Mouse (Mus musculus): ENCODE measurements around the gene Pfkfb3. TPM values are rescaled to one million over a fixed set of nuclear protein-coding genes. Genes with fewer than 3 reads are reported as not detected.
"Not testable (repeated sequence)": the region's sequence is repeated elsewhere in the genome, so short reads cannot be mapped to it uniquely, and the experiment has no call there.

The Pfkfb3 gene
- polyA plus RNA-seq, 1 experiment from 2014 or later: 16.1 TPM

DNA sequence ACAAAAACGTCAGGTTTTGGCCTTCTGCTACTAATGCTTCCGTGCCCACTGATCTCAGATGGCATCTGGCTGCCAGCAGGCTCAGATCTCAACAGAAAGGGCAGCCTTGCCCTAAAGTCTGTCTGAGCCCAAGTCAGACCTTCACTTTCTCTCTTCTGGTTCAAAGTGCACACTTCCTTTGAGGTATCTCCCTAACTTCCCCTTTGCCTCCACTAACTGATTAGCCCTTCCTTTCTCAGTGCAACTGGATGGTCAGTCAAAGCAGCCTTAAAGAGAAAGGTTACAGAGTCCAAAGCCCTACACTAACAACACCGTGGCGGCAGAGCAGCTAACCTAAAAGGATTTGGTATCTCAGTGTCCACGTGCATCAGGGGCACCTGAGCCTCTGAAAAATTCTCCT lies 9.5 kb downstream of the Pfkfb3 start:
- Histone ChIP-seq H3K4me3 (replicated peaks; ENCODE audit: low read length) (no peak overlapping the region), H3K27ac (ENCODE audit: low read length) (no peak overlapping the region), H3K27me3 (ENCODE audit: control insufficient read depth, insufficient read depth, low read length) (no peaks in the 10 kb centered on the region), H3K9me3 (replicated peaks; ENCODE audit: control insufficient read depth, low read length) (no peaks in the 10 kb centered on the region), H3K4me1 (ENCODE audit: control insufficient read depth, insufficient read depth, low read length) (no peaks in the 10 kb centered on the region), H3K36me3 (ENCODE audit: control insufficient read depth, insufficient read depth, low read length) (no peaks in the 10 kb centered on the region), H3K9ac (ENCODE audit: low read length) (no peak overlapping the region), H3K4me2 (ENCODE audit: low read depth, low read length) (no peak overlapping the region)
- WGBS: 66% methylated on average over 5 of the region's 5 CpGs
- no peak for ATAC-seq (ENCODE audit: insufficient read depth, low FRiP score)

DNA sequence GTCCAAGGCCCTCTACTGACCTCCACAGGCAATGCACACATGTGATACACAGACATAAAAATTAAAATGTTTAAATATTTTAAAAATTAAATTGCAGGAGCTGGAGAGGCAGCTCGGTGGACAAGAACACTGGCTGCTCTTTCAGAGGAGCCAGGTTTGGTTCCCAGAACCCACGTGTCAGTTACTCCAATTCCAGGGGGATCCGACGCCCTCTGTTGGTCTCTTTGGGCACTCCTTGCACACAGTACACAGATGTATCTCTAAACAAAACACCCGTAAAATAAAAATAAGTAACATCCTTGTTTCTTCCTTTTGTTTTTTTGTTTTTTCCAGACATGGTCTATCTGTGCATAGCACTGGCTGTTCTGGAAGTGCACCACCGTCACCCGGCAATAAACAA lies 10.7 kb downstream of the Pfkfb3 start:
- Histone ChIP-seq H3K9me3 (replicated peaks; ENCODE audit: control insufficient read depth, low read length) (no peaks in the 10 kb centered on the region), H3K9ac (ENCODE audit: low read length) (no peak overlapping the region), H3K4me3 (replicated peaks; ENCODE audit: low read length) (no peak overlapping the region), H3K4me2 (ENCODE audit: low read depth, low read length) (no peak overlapping the region), H3K27ac (ENCODE audit: low read length) (no peak overlapping the region), H3K4me1 (ENCODE audit: control insufficient read depth, insufficient read depth, low read length) (no peaks in the 10 kb centered on the region), H3K27me3 (ENCODE audit: control insufficient read depth, insufficient read depth, low read length) (no peaks in the 10 kb centered on the region), H3K36me3 (ENCODE audit: control insufficient read depth, insufficient read depth, low read length) (no peaks in the 10 kb centered on the region)
- WGBS: 72% methylated on average over 7 of the region's 7 CpGs
- ATAC-seq (ENCODE audit: insufficient read depth, low FRiP score): no peak

DNA sequence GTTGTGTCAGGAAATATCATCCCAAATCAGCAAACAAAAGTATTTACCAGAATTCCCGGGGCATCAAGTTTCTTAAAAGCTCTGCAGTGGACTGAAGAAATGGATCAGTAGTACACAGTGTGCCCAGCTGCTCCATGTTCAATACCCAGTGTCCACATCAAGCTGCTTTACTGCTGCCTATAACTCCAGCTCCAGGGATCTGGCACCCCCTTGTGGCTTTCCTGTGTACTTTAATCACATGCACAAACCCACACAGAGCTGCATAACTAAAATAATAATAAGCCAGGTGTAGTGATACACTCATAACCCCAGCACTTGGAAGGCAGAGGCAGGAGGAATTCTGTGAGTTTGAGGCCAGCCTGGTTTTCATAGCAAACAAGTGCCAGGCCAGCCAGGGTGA lies 11.2 kb downstream of the Pfkfb3 start:
- H3K4me3 ChIP-seq (replicated peaks; ENCODE audit: low read length): no peak overlapping the region
- no peaks in the 10 kb centered on the region for H3K9me3 ChIP-seq (replicated peaks; ENCODE audit: control insufficient read depth, low read length)
- WGBS: 72% methylated on average over 1 of the region's 1 CpGs
- no peaks in the 10 kb centered on the region for H3K4me1 ChIP-seq (ENCODE audit: control insufficient read depth, insufficient read depth, low read length)
- H3K27me3 ChIP-seq (ENCODE audit: control insufficient read depth, insufficient read depth, low read length): no peaks in the 10 kb centered on the region
- H3K4me2 ChIP-seq (ENCODE audit: low read depth, low read length): no peak overlapping the region
- no peak overlapping the region for H3K27ac ChIP-seq (ENCODE audit: low read length)
- ATAC-seq (ENCODE audit: insufficient read depth, low FRiP score): no peak; the same call in 1 of the 2 replicates
- no peaks in the 10 kb centered on the region for H3K36me3 ChIP-seq (ENCODE audit: control insufficient read depth, insufficient read depth, low read length)
- no peak overlapping the region for H3K9ac ChIP-seq (ENCODE audit: low read length)

DNA sequence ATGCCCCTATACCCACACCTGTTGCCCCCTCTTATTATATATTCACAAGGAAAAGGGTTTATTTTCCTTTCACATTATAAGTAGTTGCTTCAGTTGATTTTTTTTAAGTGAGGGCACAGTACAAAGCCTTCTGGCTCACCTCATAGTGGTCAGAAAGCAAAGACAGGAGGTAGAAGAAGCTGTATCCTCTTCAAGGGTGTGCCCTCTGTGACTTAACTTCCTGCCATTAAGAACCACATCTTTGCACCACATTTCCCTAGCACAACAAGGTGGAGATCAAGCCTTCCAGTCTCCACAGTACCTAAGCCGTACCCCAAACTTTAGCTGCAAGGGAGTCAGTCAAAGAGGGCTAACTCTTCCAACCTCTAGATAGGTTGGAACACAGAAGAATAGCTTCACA lies 11.8 kb downstream of the Pfkfb3 start:
- no peaks in the 10 kb centered on the region for H3K9me3 ChIP-seq (replicated peaks; ENCODE audit: control insufficient read depth, low read length)
- no peak for ATAC-seq (ENCODE audit: insufficient read depth, low FRiP score)
- WGBS: 88% methylated on average over 1 of the region's 1 CpGs
- no peak overlapping the region for H3K4me3 ChIP-seq (replicated peaks; ENCODE audit: low read length)
- H3K36me3 ChIP-seq (ENCODE audit: control insufficient read depth, insufficient read depth, low read length): no peaks in the 10 kb centered on the region
- H3K9ac ChIP-seq (ENCODE audit: low read length): no peak overlapping the region
- no peak overlapping the region for H3K27ac ChIP-seq (ENCODE audit: low read length)
- H3K4me2 ChIP-seq (ENCODE audit: low read depth, low read length): no peak overlapping the region
- H3K27me3 ChIP-seq (ENCODE audit: control insufficient read depth, insufficient read depth, low read length): no peaks in the 10 kb centered on the region
- no peaks in the 10 kb centered on the region for H3K4me1 ChIP-seq (ENCODE audit: control insufficient read depth, insufficient read depth, low read length)

DNA sequence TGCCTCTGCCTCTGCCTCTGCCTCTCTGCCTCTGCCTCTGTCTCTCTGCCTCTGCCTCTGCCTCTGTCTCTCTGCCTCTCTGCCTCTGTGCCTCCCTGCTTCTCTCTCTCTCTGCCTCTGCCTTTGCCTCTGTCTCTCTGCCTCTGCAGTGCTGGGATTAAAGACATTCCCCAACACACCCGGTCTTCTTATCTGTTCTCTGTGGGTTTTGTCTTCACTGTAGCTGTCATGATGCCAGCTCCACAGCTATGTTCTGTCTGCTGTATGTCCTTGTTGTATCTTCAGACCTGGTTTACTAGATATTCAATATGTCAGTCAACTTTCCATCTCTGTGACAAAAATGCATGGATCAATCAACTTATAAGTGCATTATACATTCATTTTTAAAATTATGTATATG lies 12.3 kb downstream of the Pfkfb3 start:
- H3K9me3 ChIP-seq (replicated peaks; ENCODE audit: control insufficient read depth, low read length); H3K4me2 ChIP-seq (ENCODE audit: low read depth, low read length); H3K36me3 ChIP-seq (ENCODE audit: control insufficient read depth, insufficient read depth, low read length); H3K4me1 ChIP-seq (ENCODE audit: control insufficient read depth, insufficient read depth, low read length); H3K4me3 ChIP-seq (replicated peaks; ENCODE audit: low read length); ATAC-seq (ENCODE audit: insufficient read depth, low FRiP score); H3K9ac ChIP-seq (ENCODE audit: low read length); H3K27me3 ChIP-seq (ENCODE audit: control insufficient read depth, insufficient read depth, low read length); H3K27ac ChIP-seq (ENCODE audit: low read length): not testable (repeated sequence)
- 50% methylated on average over 1 of the region's 1 CpGs for WGBS

DNA sequence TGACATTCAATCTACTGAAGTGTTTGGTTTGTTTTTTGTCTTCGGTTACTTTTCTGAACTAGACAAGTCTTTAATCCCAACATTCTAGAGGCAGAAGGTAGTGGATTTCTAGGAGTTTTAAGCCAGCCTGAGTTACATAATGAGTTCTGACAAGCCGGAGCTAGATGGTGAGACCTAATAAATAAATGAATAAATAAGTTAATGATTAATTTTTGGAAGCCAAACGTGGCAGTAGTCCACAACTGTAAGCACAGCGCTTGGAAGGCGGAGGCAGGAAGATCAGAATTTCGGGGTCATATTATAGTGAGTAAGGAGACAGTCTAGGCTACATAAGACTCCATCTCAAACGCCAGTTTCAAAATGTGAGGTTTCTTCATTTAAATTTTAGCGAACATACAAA lies 17.9 kb downstream of the Pfkfb3 start:
- H3K9ac ChIP-seq (ENCODE audit: low read length): peak overlapping the region; percentile 67; the same call in 1 of the 2 replicates
- no peaks in the 10 kb centered on the region for H3K36me3 ChIP-seq (ENCODE audit: control insufficient read depth, insufficient read depth, low read length)
- no peaks in the 10 kb centered on the region for H3K9me3 ChIP-seq (replicated peaks; ENCODE audit: control insufficient read depth, low read length)
- peak overlapping the region; percentile 55 for H3K4me3 ChIP-seq (replicated peaks; ENCODE audit: low read length)
- peak overlapping the region; percentile 90 for H3K4me2 ChIP-seq (ENCODE audit: low read depth, low read length)
- H3K27ac ChIP-seq (ENCODE audit: low read length): no peak overlapping the region
- 64% methylated on average over 8 of the region's 8 CpGs for WGBS
- no peaks in the 10 kb centered on the region for H3K27me3 ChIP-seq (ENCODE audit: control insufficient read depth, insufficient read depth, low read length)
- ATAC-seq (ENCODE audit: insufficient read depth, low FRiP score): no peak
- peaks cover 4% of the 10 kb centered on the region; the same call in 1 of the 2 replicates for H3K4me1 ChIP-seq (ENCODE audit: control insufficient read depth, insufficient read depth, low read length)

DNA sequence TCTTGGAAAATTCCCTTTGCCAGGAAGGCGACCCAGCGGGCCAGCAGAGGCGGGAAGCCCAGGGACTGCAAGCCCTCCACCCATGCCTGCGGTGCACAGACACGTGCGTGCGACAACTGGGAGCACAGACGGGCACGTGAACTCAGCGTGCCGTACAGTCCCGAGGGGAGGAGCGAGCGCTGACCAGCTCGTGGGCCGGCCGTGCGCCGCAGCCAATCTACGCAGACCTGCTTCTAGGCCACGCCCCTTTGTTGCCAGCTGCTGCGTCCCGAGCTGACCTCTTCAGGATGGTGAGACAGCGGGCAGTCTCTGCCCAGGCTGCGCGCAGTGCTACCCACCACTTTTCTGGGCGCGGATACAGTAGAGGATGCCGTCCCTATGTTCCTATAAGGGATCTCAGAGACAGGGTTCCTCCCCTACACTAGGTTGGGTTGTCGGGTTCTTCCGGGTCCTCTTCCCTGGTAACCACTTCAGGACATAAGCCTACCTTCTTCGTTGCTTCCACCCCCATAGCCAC lies 18.4 kb downstream of the Pfkfb3 start:
- Histone ChIP-seq H3K36me3 (ENCODE audit: control insufficient read depth, insufficient read depth, low read length) (no peaks in the 10 kb centered on the region), H3K27me3 (ENCODE audit: control insufficient read depth, insufficient read depth, low read length) (no peaks in the 10 kb centered on the region), H3K4me2 (ENCODE audit: low read depth, low read length) (peak overlapping the region; percentile 90), H3K9me3 (replicated peaks; ENCODE audit: control insufficient read depth, low read length) (no peaks in the 10 kb centered on the region), H3K27ac (ENCODE audit: low read length) (no peak overlapping the region), H3K4me1 (ENCODE audit: control insufficient read depth, insufficient read depth, low read length) (peaks cover 4% of the 10 kb centered on the region; the same call in 1 of the 2 replicates), H3K4me3 (replicated peaks; ENCODE audit: low read length) (peak overlapping the region; percentile 55), H3K9ac (ENCODE audit: low read length) (peak overlapping the region; percentile 67)
- under 1% methylated on average over 32 of the region's 32 CpGs for WGBS
- ATAC-seq (ENCODE audit: insufficient read depth, low FRiP score): peak; percentile 98

DNA sequence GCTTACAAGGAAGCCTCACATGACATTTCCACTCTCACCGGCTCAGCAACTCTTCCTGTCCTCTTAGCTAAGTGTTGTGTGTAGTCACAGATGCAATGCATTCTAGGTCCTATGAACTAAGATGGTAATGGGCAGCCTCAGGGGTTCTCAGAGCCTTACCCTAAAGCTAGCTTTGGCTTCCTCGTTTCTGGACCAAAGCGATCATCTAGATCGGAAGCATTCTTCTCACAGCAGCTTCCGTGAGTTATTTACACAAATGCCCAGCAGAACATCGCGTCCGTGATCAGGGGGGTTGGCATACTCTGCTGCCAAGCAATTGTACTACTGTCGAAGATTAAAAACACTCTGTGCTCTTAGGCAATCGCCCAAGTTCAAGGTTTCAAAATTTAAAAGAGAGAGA lies 19.1 kb downstream of the Pfkfb3 start:
- H3K4me1 ChIP-seq (ENCODE audit: control insufficient read depth, insufficient read depth, low read length): peaks cover 4% of the 10 kb centered on the region; the same call in 1 of the 2 replicates
- peak overlapping the region; percentile 55 for H3K4me3 ChIP-seq (replicated peaks; ENCODE audit: low read length)
- H3K27me3 ChIP-seq (ENCODE audit: control insufficient read depth, insufficient read depth, low read length): no peaks in the 10 kb centered on the region
- 17% methylated on average over 10 of the region's 10 CpGs for WGBS
- H3K4me2 ChIP-seq (ENCODE audit: low read depth, low read length): peak overlapping the region; percentile 90
- H3K36me3 ChIP-seq (ENCODE audit: control insufficient read depth, insufficient read depth, low read length): no peaks in the 10 kb centered on the region
- no peaks in the 10 kb centered on the region for H3K9me3 ChIP-seq (replicated peaks; ENCODE audit: control insufficient read depth, low read length)
- H3K9ac ChIP-seq (ENCODE audit: low read length): peak overlapping the region; percentile 62
- no peak for ATAC-seq (ENCODE audit: insufficient read depth, low FRiP score)
- no peak overlapping the region for H3K27ac ChIP-seq (ENCODE audit: low read length)

DNA sequence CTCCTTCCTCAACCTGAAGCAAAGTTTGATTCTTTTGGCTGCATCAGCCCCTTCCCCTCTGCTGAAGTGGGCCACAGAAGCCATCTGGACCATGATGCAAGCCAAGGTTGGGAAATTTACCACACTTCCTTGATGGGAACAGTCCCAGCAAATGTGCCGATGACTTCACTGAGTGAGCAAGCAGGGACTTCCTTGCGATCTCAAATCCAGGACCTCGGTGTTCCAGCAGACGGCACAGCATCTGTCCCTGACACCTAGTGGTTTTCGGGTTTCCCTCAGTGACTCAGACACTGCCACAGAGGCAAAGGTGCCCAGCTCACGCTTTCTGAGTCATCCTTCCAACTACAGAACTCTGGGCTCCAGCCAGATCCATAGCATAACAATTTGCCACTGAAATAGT lies 23.8 kb downstream of the Pfkfb3 start:
- Histone ChIP-seq H3K27ac (ENCODE audit: low read length) (no peak overlapping the region), H3K9ac (ENCODE audit: low read length) (no peak overlapping the region), H3K9me3 (replicated peaks; ENCODE audit: control insufficient read depth, low read length) (no peaks in the 10 kb centered on the region), H3K4me1 (ENCODE audit: control insufficient read depth, insufficient read depth, low read length) (peaks cover 4% of the 10 kb centered on the region; the same call in 1 of the 2 replicates), H3K4me2 (ENCODE audit: low read depth, low read length) (no peak overlapping the region), H3K36me3 (ENCODE audit: control insufficient read depth, insufficient read depth, low read length) (no peaks in the 10 kb centered on the region), H3K27me3 (ENCODE audit: control insufficient read depth, insufficient read depth, low read length) (no peaks in the 10 kb centered on the region), H3K4me3 (replicated peaks; ENCODE audit: low read length) (no peak overlapping the region)
- no peak for ATAC-seq (ENCODE audit: insufficient read depth, low FRiP score)
- WGBS: 66% methylated on average over 6 of the region's 6 CpGs

All from stomach, embryonic 16.5 days (tissue).